Comparison of ENCODE assay signal across 9 mouse cellular contexts in the genomic region with DNA sequence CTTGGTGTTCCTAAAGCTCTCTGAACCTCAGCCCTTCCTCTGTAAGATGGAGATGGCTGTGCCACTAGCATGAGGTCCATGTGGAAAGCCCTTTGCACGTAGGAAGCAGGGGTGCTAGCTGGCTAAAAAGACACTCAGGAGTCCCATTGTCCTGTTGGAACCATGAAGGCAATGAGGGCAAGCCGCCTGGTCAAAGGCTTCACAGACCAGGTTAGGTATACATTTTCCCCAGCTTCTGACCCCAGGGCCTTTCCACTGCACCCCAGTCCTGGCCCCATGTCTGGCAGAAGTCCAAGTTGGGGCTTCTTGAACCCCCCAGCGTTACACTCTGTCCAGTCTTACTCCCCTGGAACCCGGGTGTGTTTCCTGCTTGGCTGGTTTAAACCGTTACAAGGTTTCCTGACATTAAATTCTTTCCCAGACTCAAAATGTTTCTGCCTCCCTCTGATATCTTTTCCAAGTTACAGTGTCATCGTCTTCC. TPM values are rescaled to one million over a fixed set of nuclear protein-coding genes. Genes with fewer than 3 reads are reported as not detected.
DNase-seq lines count a peak whose midpoint lies in the region; ATAC-seq and TF ChIP-seq lines count a peak whose summit lies in the region.
"Had no signal": no experiment of that assay in that cellular context is flagged by ENCODE, and none has a peak within 500 bp of the region (broad histone marks: within the 10 kb centered on the region; RNA-seq: fewer than 3 reads in every experiment).

No protein-coding gene starts in this region.

- peak overlapping the region; percentile 76; the same call in 1 of the 2 replicates for H3K4me2 ChIP-seq in heart, postnatal 0 days (ENCODE audit: low read depth, low read length)
- peak overlapping the region; percentile 90 for H3K4me2 ChIP-seq in forebrain, embryonic 15.5 days (replicated peaks)
- H3K4me2 ChIP-seq in midbrain, embryonic 14.5 days (ENCODE audit: low read length), result peak overlapping the region; percentile 88
- H3K4me2 ChIP-seq in stomach, postnatal 0 days (replicated peaks; ENCODE audit: low read depth), result no peak overlapping the region

- no peaks in the 10 kb centered on the region for H3K27me3 ChIP-seq in heart, postnatal 0 days (ENCODE audit: control insufficient read depth, insufficient read depth, low read length)
- peaks cover 21% of the 10 kb centered on the region for H3K27me3 ChIP-seq in embryonic facial prominence, embryonic 10.5 days (replicated peaks; ENCODE audit: low read depth, poor library complexity, severe bottlenecking)
- H3K27me3 ChIP-seq in forebrain, embryonic 15.5 days, result no peaks in the 10 kb centered on the region
- no peaks in the 10 kb centered on the region for H3K27me3 ChIP-seq in midbrain, embryonic 14.5 days (ENCODE audit: control insufficient read depth, insufficient read depth, low read length)
- H3K27me3 ChIP-seq in stomach, postnatal 0 days (ENCODE audit: control insufficient read depth, insufficient read depth, low read length), result no peaks in the 10 kb centered on the region

- no peak overlapping the region for H3K4me3 ChIP-seq in heart, postnatal 0 days (ENCODE audit: low read depth, low read length)
- H3K4me3 ChIP-seq in embryonic facial prominence, embryonic 10.5 days, result peak overlapping the region; percentile 76
- peak overlapping the region; percentile 68; the same call in 1 of the 2 replicates for H3K4me3 ChIP-seq in forebrain, embryonic 15.5 days
- H3K4me3 ChIP-seq in midbrain, embryonic 14.5 days (replicated peaks; ENCODE audit: low read depth, low read length), result no peak overlapping the region
- H3K4me3 ChIP-seq in stomach, postnatal 0 days (ENCODE audit: low read depth, low read length), result no peak overlapping the region

- no peak overlapping the region for H3K9ac ChIP-seq in heart, postnatal 0 days (replicated peaks; ENCODE audit: low read depth, low read length)
- H3K9ac ChIP-seq in forebrain, embryonic 15.5 days (replicated peaks), result no peak overlapping the region
- H3K9ac ChIP-seq in midbrain, embryonic 14.5 days (replicated peaks; ENCODE audit: low read length), result no peak overlapping the region; the same call in 1 of the 2 replicates
- H3K9ac ChIP-seq in stomach, postnatal 0 days (ENCODE audit: low read length), result no peak overlapping the region

- ATAC-seq in heart, postnatal 0 days (ENCODE audit: insufficient read depth, low read depth), result no peak
- no peak for ATAC-seq in forebrain, embryonic 15.5 days (replicated peaks)
- ATAC-seq in midbrain, embryonic 14.5 days (ENCODE audit: low FRiP score, low TSS enrichment), result no peak
- ATAC-seq in stomach, postnatal 0 days (ENCODE audit: low FRiP score, low TSS enrichment), result no peak

- peak overlapping the region; percentile 37 for H3K27ac ChIP-seq in heart, postnatal 0 days (ENCODE audit: low read depth)
- no peak overlapping the region for H3K27ac ChIP-seq in embryonic facial prominence, embryonic 10.5 days (replicated peaks)
- H3K27ac ChIP-seq in forebrain, embryonic 15.5 days (replicated peaks), result peak overlapping the region; percentile 82
- peak overlapping the region; percentile 71 for H3K27ac ChIP-seq in midbrain, embryonic 14.5 days (replicated peaks; ENCODE audit: low read depth, low read length)
- H3K27ac ChIP-seq in stomach, postnatal 0 days (replicated peaks), result no peak overlapping the region

- TF ChIP-seq CTCF in heart, postnatal 0 days (IDR thresholded peaks at IDR 0.05; ENCODE audit: low read depth), result no peak
- TF ChIP-seq CTCF in stomach, postnatal 0 days (IDR thresholded peaks at IDR 0.05; ENCODE audit: low read depth), result no peak

- H3K9me3 ChIP-seq in heart, postnatal 0 days (replicated peaks; ENCODE audit: control insufficient read depth, low read length), result no peaks in the 10 kb centered on the region
- H3K9me3 ChIP-seq in embryonic facial prominence, embryonic 10.5 days, result no peaks in the 10 kb centered on the region
- no peaks in the 10 kb centered on the region for H3K9me3 ChIP-seq in forebrain, embryonic 15.5 days
- no peaks in the 10 kb centered on the region for H3K9me3 ChIP-seq in midbrain, embryonic 14.5 days (ENCODE audit: control insufficient read depth, low read length)
- H3K9me3 ChIP-seq in stomach, postnatal 0 days (ENCODE audit: control insufficient read depth, low read length), result no peaks in the 10 kb centered on the region

- DNase-seq in heart, postnatal 0 days (ENCODE audit: low spot score), result no peak
- DNase-seq in heart, adult 8-10 months (ENCODE audit: low spot score), result no peak
- DNase-seq in embryonic facial prominence, embryonic 10.5 days (ENCODE audit: low spot score), result no peak
- DNase-seq in midbrain, embryonic 14.5 days, result no peak
- no peak for DNase-seq in stomach, postnatal 0 days (ENCODE audit: low spot score)
- no peak for DNase-seq in thymus, postnatal 25 days
- DNase-seq: right cerebral cortex, postnatal 4 days; thymus, adult 2 months had no signal

- H3K36me3 ChIP-seq in heart, postnatal 0 days (replicated peaks; ENCODE audit: control insufficient read depth, insufficient read depth, low read length), result no peaks in the 10 kb centered on the region
- peaks cover 5% of the 10 kb centered on the region; the same call in 1 of the 2 replicates for H3K36me3 ChIP-seq in embryonic facial prominence, embryonic 10.5 days (replicated peaks)
- no peaks in the 10 kb centered on the region for H3K36me3 ChIP-seq in forebrain, embryonic 15.5 days
- no peaks in the 10 kb centered on the region for H3K36me3 ChIP-seq in midbrain, embryonic 14.5 days (ENCODE audit: control insufficient read depth, insufficient read depth, low read length)
- no peaks in the 10 kb centered on the region for H3K36me3 ChIP-seq in stomach, postnatal 0 days (ENCODE audit: control insufficient read depth, insufficient read depth, low read length)

- peaks cover 37% of the 10 kb centered on the region for H3K4me1 ChIP-seq in heart, postnatal 0 days (ENCODE audit: control insufficient read depth, insufficient read depth)
- peaks cover 66% of the 10 kb centered on the region for H3K4me1 ChIP-seq in embryonic facial prominence, embryonic 10.5 days
- peaks cover 65% of the 10 kb centered on the region for H3K4me1 ChIP-seq in forebrain, embryonic 15.5 days
- H3K4me1 ChIP-seq in midbrain, embryonic 14.5 days (ENCODE audit: control insufficient read depth, insufficient read depth, low read length), result peaks cover 51% of the 10 kb centered on the region
- no peaks in the 10 kb centered on the region for H3K4me1 ChIP-seq in stomach, postnatal 0 days (replicated peaks; ENCODE audit: control insufficient read depth, insufficient read depth)

- 48% methylated on average over 6 of the region's 6 CpGs for WGBS in heart, postnatal 0 days
- 48% methylated on average over 6 of the region's 6 CpGs for WGBS in embryonic facial prominence, embryonic 10.5 days
- WGBS in forebrain, embryonic 15.5 days, result 14% methylated on average over 6 of the region's 6 CpGs
- 15% methylated on average over 6 of the region's 6 CpGs for WGBS in midbrain, embryonic 14.5 days
- WGBS in stomach, postnatal 0 days, result 61% methylated on average over 6 of the region's 6 CpGs

- TF ChIP-seq EP300 in heart, postnatal 0 days (IDR thresholded peaks at IDR 0.05; ENCODE audit: low read depth), result no peak
- no peak for TF ChIP-seq EP300 in stomach, postnatal 0 days (optimal IDR thresholded peaks at IDR 0.05)

RNA-seq across cellular contexts. Expression of gene Gprc5b, which starts 2.9 kb away (rescaled TPM):
- 33.2 and 39.7 TPM in 2 replicates for total RNA-seq in heart, postnatal 0 days (2014; rRNA removed; ENCODE audit: low replicate concordance)
- polyA plus RNA-seq in heart, postnatal 0 days (2015; fragmentation: Nextera tagmentation; extraction: Ambion mirVana), result 3.6 and 3.9 TPM in 2 replicates
- 10 to 100 TPM in 2 of 4 experiments, 1 to 10 TPM in 2; 9.2 to 13.8 (median 11.6) TPM for total RNA-seq in heart, adult 8-10 months (2022)
- 7.2 and 8.2 TPM in 2 replicates for polyA plus RNA-seq in embryonic facial prominence, embryonic 10.5 days (2016; fragmentation: Nextera tagmentation; extraction: Ambion mirVana)
- polyA plus RNA-seq in forebrain, embryonic 15.5 days (2015; fragmentation: Nextera tagmentation; extraction: Ambion mirVana), result 6.5 and 7.3 TPM in 2 replicates
- 7.1 and 11.7 TPM in 2 replicates for polyA plus RNA-seq in midbrain, embryonic 14.5 days (2014; fragmentation: Nextera tagmentation; extraction: Ambion mirVana)
- 0.96 and 1.5 TPM in 2 replicates for polyA plus RNA-seq in stomach, postnatal 0 days (2015; fragmentation: Nextera tagmentation; extraction: Ambion mirVana)

Comparison
In these comparisons a context has a peak if more than half of its experiments do, and no peak if none do; other contexts are left out.
1. H3K27ac ChIP-seq: peak in heart, postnatal 0 days (single experiment), forebrain, embryonic 15.5 days (single experiment) and midbrain, embryonic 14.5 days (single experiment); none in embryonic facial prominence, embryonic 10.5 days (single experiment) and stomach, postnatal 0 days (single experiment).
2. H3K4me3 ChIP-seq: peak in embryonic facial prominence, embryonic 10.5 days (single experiment) and forebrain, embryonic 15.5 days (single experiment); none in heart, postnatal 0 days (single experiment), midbrain, embryonic 14.5 days (single experiment) and stomach, postnatal 0 days (single experiment).